Mouse (Mus musculus): ENCODE data around the gene Fndc3a.

Fndc3a gene

DNA sequence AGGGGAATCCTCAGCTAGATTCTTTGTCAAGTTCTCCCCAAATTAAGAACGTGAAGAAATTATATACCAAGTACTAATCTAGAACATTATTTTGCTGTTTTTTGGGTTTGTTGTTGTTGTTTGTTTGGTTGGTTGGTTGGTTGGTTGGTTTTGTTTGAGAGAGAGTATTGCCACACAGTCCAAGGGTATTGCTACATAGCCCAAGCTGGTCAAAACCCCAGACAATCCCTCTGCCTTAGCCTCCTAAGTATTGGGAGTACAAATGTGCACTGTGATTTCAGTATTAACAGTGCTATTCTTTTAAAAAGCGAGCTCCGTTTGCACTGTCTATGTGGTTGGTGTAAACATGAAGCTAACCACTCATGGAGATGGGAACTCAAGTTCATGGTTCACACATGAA, 37.9 kb downstream of the Fndc3a start:
- no peak for DNase-seq (ENCODE audit: low spot score)

DNA sequence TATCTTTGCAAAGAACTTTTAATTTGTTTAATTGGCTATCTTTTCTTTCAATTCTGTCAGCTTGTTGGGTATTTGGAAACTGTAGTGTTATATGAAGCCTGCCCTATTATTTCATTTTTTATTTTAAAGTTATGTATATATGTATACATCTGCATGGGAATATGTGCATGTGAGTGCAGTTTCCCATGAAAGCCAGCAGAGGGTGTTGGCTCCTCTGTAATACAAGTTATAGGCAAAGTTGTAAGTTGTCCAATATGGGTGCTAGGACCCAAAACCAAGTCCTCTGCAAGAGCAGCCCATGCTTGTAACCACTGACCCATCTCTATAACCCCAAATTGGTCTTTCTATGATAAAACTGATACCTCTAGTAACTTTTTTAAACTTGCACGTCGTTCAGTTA, 38.8 kb downstream of the Fndc3a start:
- DNase-seq (ENCODE audit: low spot score) = no peak

DNA sequence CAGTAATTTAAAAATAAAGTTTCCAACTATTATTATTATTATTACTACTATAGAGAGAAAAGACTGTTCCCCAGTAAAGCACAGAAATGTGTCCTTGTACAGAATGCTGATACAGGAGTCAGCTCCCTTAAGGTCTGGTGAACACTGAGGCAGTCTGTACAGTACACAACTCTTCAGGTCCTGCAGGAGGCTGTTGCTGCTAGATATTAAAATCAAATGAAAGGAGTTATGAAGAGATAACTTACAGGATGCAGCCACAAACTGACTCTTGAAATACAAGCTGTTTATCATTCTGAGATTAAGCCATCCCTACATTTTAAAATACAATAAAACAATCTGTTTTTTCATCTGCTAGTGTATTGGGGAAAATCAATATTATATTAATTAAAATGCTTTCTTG, 60.5 kb downstream of the Fndc3a start:
- no peak for DNase-seq (ENCODE audit: low spot score)

DNA sequence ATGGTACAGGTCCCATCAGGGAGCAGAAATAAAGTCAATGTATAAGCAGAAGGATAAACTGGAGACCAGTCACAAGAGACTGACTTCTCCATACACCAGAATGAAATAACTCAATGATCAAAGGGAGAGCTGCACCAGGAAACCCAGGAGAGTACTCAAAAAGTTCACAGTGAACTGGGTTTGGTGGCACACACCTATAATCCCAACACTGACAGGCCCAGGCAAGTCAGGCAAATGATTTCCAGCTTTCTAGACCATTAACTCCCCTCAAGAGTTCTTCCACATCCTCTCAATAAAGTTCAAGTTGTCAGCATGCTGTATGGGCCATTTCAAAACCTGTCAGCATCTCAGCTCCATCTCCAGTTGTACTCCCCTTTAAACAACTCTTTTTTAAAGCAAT, 64.3 kb downstream of the Fndc3a start:
- DNase-seq (ENCODE audit: low spot score) = no peak

DNA sequence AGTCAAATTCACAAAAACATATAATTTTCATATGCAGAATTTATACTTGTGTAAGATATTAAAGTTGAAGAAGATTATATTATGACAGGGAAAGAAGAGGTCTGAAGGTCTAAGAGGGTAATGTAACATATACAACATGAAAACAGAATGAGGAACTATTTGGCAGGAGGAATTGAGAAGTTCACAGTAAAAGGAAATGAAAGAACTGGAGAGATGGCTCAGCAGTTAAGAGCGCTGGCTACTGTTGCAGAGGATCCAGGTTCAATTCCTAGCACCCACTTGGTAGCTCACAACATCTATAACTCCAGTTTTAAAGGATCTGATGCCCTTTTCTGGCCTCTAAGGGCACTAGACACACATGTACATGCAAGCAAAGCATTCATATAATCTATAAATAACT, 65.2 kb downstream of the Fndc3a start:
- no peak for DNase-seq (ENCODE audit: low spot score)

GRCm38 (mm10) chr14:72638507-72638906, 71.3 kb downstream of the Fndc3a start:
- DNase-seq (ENCODE audit: low spot score) = no peak

- no peak for DNase-seq (ENCODE audit: low spot score)
These were observed 76.2 kb downstream of the Fndc3a start for GRCm38 (mm10) chr14:72633571-72633970.

GRCm38 (mm10) chr14:72625411-72625810, 84.4 kb downstream of the Fndc3a start:
- no peak for DNase-seq (ENCODE audit: low spot score)

DNA sequence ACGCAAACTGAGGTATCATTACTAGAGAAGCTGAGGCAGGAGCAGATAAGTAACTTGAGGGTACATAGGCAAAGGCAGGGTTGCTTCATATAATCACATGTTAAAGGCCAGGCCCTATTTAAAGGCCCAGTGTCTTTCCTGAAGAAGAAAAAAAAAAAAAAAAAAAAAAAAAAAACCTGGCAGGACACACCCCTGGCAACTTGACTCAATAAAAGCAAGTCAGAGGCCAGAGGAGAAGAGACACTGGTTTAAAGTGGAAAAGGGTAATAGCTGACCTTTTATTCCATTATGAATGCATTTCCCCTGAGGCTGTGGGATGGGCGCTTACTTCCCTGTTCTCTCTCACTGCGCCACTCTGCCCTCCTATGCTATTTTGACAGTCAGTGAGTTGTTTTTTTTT, 105.7 kb downstream of the Fndc3a start:
- no peak for DNase-seq (ENCODE audit: low spot score)

DNA sequence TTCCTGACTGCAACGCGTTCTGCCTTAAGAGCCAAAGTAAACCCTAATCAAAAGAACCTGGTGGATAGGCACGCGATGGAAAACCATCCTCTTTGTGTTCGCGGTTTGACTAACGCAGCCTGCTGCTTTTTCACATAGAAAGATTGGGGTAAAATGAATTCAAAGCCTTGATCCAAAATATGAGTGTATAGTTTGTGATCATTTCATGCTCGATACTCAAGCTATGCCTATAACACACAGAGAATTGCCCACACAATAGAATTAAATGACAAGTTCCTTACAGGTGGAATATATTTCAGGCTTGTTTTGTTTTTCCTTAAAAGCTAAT, 106.6 kb downstream of the Fndc3a start:
- no peak for DNase-seq (ENCODE audit: low spot score)

DNA sequence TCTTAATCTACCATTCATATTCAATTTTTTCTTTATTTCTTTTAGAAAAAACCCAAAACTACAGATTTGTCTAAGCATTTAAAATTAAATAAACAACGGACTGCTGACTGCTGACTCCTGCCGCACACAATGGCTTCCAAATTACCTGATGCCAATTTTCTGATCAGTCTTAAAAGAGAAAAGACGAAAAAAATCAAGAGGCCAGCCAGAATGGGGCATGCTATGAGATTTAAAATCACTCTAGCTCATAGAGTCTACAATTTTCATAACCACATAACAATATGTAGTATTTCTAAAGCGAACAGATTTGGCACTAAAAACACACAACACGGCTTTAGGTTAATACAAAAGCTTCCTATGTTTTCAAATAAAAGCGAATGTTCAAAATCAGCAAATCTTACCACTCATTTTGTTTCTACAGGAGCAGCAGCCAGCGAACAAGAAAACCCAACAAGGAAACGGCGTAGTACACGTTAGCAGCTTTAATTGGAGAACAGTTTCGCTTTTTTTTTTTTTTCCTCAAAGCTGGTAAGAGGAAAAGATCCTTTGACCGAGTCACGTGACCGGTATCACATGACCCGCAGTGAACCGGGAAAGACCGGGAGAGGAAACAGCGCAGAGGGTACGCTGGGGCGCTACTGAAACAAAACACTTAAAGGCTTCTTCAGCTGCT, 107.1 kb downstream of the Fndc3a start:
- peak; percentile 77 for DNase-seq (ENCODE audit: low spot score)

DNA sequence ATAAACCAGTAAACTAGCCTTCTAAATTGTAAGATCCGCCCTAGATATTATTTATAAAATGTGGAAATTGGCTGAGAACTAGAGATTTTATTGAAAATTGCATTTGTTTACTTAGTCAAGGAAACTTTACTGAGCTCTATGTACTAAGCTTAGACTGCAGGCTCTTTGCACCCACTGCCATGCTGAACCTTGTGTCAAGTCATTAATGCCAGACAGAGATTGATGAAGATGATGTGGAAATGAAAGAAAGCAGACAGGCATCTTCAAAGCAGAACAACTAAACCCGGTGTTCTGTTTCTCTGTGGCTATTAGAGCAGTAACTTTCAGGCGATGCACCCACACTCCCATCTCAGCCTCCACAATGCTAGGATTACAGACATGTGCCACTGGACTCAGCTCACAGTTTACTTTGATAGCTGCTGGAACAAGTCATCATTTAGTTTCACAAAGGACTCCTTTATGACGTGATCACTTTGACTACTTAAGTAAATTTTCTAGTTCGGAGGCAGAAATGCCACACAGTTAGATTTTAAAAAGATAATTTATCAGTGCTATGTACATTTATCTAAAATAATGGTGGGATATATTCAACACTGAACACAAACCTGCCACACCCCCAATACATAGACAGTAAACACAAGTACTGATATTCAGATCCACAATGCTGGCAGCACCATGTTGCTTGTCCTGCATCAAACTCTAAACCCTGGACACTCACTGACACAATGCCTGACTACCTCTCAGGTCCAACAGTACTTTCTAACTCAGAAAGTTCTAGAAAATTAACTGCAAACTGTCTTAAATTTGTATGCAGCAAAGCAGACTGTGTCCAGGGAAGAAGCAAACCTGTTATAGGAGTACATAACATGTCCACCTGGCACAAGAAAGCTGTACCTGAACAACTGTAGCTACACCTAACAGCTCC, 108.2 kb downstream of the Fndc3a start:
- no peak for DNase-seq (ENCODE audit: low spot score)

DNA sequence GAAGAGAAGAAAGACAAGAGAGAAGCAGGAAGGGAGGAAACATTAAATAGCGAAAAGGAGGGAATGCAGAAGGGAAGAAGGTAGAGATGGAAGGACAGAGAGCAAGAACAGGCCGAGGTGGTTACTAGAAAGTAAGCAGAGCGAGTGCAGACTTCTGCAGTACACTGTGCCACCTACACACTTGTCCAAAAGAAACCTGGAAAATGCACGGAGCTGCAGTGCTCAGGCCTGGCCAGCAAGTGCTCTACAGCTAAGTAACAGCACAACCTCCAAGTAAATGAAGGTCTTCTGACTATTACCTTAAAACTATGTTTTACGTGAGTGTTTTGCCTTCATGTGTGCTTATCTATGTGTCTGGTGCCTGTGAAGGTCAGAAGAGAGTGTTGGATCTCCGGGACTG, 109.4 kb downstream of the Fndc3a start:
- no peak for DNase-seq (ENCODE audit: low spot score)

DNA sequence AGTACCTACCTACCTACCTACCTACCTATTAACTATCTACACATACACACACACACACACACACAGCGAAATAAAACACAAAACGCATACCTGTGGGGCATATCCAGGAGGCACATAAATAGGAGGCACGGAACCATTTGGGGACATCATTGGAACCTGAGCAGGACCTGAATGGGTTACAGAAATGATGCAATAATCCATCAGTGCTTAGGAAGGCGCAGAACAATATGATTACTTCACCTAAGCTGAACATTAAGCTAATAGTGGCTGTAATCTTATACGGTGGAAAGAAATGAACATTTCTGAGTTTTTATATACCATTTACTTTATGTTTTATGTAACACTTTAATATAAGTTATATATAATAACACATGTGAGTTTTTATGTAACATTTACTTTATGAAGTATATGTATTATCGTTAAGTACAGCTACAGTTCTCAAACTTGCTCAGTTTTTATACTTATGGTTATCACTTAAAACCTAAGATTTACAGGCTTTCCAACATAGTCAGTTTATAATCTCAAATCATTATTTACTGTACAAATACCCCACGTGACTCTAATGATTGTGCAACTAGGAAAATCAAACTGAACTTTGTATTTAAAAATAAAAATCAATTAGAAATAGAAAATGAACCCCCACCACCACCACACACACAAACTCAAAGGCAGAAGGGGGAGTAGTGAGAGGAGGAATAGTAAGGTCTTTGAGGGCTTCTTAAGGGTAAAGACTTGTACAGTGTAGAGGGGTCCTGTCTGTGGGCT, 110.6 kb downstream of the Fndc3a start:
- DNase-seq (ENCODE audit: low spot score) = no peak

DNA sequence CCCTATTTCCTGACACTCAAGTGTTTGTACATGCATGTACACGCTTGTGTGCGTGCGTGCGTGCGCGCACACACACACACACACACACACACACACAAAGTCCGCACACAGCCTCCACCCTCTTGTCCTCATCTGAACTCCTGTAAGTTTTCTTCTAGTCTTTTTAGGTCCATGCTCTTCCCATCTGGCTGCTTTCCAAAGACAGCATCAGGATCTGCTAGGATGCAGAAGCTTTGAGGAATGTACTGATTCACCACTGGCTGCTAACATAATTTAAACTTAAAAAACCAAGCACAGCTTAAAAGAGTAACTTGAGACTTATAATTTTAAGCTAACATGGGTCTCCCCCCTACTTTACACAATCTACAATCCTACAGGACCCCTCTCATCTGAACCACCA, 115.6 kb downstream of the Fndc3a start:
- no peak for DNase-seq (ENCODE audit: low spot score)

DNA sequence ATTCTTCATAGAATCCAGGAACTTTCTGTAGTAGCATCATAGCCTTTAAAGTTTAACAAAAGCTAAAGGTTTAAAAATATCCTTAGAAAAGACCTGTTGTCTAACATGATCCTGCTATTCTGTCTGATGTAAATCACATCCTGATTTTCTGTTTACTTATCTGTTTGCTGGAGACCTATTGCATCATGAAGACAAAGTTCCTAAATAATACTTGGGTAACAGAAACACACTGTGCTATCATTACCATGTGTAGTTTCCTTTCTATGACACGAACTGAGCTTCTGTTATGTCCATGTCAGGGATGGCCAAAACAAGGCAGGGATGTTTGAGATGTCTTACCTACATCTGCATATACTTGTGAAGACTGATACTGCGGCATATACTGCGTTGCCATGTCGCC, 120.4 kb downstream of the Fndc3a start:
- no peak for DNase-seq (ENCODE audit: low spot score)

DNA sequence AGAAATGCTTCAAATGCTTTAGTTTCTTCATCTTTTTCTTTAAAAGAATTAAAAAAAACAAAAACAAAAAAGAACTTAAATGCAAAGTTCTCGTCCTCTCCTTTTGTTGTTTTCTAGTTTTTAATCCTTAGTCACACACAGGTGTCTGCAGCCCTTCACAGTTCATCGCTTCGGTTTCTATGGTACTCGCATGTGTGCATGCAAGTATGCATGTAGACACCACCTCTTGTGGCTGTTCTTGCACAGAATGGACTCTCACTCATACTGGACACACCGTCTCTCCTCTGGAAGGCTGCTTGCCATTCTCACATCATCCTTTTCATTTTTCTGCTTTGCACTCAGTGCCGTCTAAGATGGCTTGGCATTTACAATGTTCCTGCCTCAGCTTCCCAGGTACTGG, 126.8 kb downstream of the Fndc3a start:
- no peak for DNase-seq (ENCODE audit: low spot score)

- DNase-seq (ENCODE audit: low spot score) = no peak
These were observed 128.8 kb downstream of the Fndc3a start for GRCm38 (mm10) chr14:72580991-72581390.

GRCm38 (mm10) chr14:72576283-72576682, 133.5 kb downstream of the Fndc3a start:
- no peak for DNase-seq (ENCODE audit: low spot score)

DNA sequence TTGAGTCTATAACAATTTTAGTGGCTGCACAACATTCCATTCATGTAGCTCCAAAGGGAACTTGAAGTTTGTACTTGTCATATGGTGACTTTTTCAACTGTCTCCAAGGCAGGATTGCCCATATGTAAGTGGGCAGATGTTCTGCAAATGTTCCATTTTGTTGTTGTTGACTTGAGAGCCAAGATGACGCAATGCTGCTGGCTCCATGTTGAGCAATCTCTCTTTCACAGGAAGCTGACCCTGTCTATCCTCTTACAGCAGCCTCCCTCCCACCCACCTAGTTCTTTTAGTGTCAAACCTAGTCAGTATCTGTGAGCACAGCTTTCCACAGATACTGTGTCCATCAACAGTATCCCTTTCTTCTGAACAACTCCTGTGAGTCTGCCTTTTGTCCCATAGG, 145.9 kb downstream of the Fndc3a start:
- no peak for DNase-seq (ENCODE audit: low spot score)

GRCm38 (mm10) chr14:72558795-72559194, 151.0 kb downstream of the Fndc3a start:
- DNase-seq (ENCODE audit: low spot score) = no peak

DNA sequence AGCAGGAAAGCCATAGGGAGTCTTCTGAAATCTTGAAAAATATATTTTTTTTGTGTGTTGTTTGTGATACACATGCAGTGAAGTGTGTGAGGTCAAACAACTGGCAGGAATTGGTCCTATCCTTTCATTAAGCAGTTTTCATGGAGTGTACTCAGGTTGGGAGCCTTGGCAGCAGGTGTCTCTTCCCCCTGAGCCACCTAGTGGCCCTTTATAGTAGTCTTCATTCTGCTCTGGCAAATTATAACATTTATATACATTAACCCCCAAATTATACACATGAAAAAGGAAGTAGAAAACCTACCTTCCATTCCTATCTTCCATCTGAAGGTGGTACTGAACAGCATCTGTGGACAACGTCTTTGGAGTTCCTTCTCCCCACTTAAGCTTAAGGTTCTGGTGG, 154.0 kb downstream of the Fndc3a start:
- no peak for DNase-seq (ENCODE audit: low spot score)

Measured in layer of hippocampus, adult 9-10 months (tissue).